ENCODE assay signal across 33 mouse cellular contexts in the genomic region with DNA sequence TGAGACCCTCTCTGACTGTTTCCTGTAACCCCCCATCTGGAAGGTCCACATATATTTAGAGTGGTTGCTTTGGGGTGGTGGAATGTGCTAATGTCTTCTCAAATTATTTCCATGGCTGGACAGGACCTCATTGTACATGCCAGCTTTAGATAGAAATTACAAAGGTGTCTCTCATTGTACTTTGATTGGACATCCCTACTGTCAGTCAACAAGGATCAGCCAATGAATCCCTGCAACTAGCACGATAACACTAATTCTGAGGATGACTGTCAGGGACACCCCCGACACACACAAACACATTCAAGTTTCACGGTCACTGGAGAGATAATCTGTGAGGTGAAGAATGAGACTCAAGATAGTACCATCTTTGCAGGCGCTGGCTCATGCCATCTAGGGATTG. TPM values are rescaled to one million over a fixed set of nuclear protein-coding genes. Genes with fewer than 3 reads are reported as not detected.
"Had no signal": no experiment of that assay in that cellular context is flagged by ENCODE, and none has a peak within 500 bp of the region (broad histone marks: within the 10 kb centered on the region; RNA-seq: fewer than 3 reads in every experiment).

No protein-coding gene starts in this region.

- H3K9ac ChIP-seq: heart, embryonic 12.5 days; hindbrain, embryonic 12.5 days; hindbrain, embryonic 14.5 days; intestine, embryonic 15.5 days; limb, embryonic 13.5 days; limb, embryonic 15.5 days; liver, embryonic 12.5 days; liver, embryonic 14.5 days had no signal

- H3K27me3 ChIP-seq: heart, embryonic 12.5 days; hindbrain, embryonic 12.5 days; intestine, embryonic 15.5 days; limb, embryonic 13.5 days; limb, embryonic 15.5 days had no signal

- H3K27ac ChIP-seq: gastrocnemius, adult 2 months; heart, embryonic 10.5 days; hindbrain, embryonic 10.5 days; hindbrain, embryonic 12.5 days; hindbrain, embryonic 14.5 days; intestine, embryonic 15.5 days; limb, embryonic 13.5 days; limb, embryonic 15.5 days; liver, embryonic 12.5 days; liver, embryonic 14.5 days had no signal

- H3K4me3 ChIP-seq: gastrocnemius, adult 2 months; heart, embryonic 10.5 days; heart, embryonic 12.5 days; hindbrain, embryonic 10.5 days; hindbrain, embryonic 12.5 days; intestine, embryonic 15.5 days; limb, embryonic 13.5 days; limb, embryonic 15.5 days; liver, embryonic 12.5 days had no signal

- DNase-seq: gastrocnemius, adult 2 months; gastrocnemius, postnatal 10 days; heart, adult 18-20 months; heart, postnatal 10 days; heart, postnatal 4 days; kidney, adult 18-20 months; kidney, adult 8-10 months; kidney, postnatal 10 days; kidney, postnatal 25 days; kidney, postnatal 4 days; layer of hippocampus, adult 9-11 months; layer of hippocampus, postnatal 36 days; left cerebral cortex, postnatal 4 days had no signal

- H3K9me3 ChIP-seq: heart, embryonic 10.5 days; hindbrain, embryonic 12.5 days; intestine, embryonic 15.5 days; limb, embryonic 15.5 days; liver, embryonic 12.5 days had no signal

- H3K36me3 ChIP-seq: heart, embryonic 10.5 days; heart, embryonic 12.5 days; hindbrain, embryonic 10.5 days; hindbrain, embryonic 12.5 days; intestine, embryonic 15.5 days; limb, embryonic 13.5 days; limb, embryonic 15.5 days; liver, embryonic 12.5 days had no signal

- H3K4me1 ChIP-seq: heart, embryonic 10.5 days; heart, embryonic 12.5 days; hindbrain, embryonic 10.5 days; hindbrain, embryonic 12.5 days; intestine, embryonic 15.5 days; limb, embryonic 13.5 days; limb, embryonic 15.5 days; liver, embryonic 12.5 days had no signal

- H3K4me2 ChIP-seq: heart, embryonic 12.5 days; hindbrain, embryonic 12.5 days; hindbrain, embryonic 14.5 days; intestine, embryonic 15.5 days; limb, embryonic 13.5 days; limb, embryonic 15.5 days; liver, embryonic 12.5 days had no signal

RNA-seq across cellular contexts. Expression of a gene that starts 4.3 kb away (rescaled TPM):
- total RNA-seq: gastrocnemius, adult 2 months; gastrocnemius, postnatal 10 days; gastrocnemius, postnatal 25 days; gastrocnemius, postnatal 4 days; granulocyte monocyte progenitor cell, adult 5-6 weeks; heart, adult 18-20 months; heart, adult 8-10 months; heart, postnatal 10 days; heart, postnatal 25 days; heart, postnatal 4 days; left cerebral cortex, postnatal 4 days; liver, adult 2 months had no signal
- polyA plus RNA-seq: heart, embryonic 12.5 days; heart, embryonic 14.5 days; hindbrain, embryonic 12.5 days; hindbrain, embryonic 16.5 days; inflammation-experienced regulatory T-cells, adult 6 months; kidney, embryonic 14.5 days; liver, embryonic 12.5 days had no signal

RNA-seq across cellular contexts. Expression of a gene that starts 36.0 kb away (rescaled TPM):
- total RNA-seq: granulocyte monocyte progenitor cell, adult 5-6 weeks had no signal
